Mouse (Mus musculus): Measurements from ENCODE around the gene Sec63.

DNA sequence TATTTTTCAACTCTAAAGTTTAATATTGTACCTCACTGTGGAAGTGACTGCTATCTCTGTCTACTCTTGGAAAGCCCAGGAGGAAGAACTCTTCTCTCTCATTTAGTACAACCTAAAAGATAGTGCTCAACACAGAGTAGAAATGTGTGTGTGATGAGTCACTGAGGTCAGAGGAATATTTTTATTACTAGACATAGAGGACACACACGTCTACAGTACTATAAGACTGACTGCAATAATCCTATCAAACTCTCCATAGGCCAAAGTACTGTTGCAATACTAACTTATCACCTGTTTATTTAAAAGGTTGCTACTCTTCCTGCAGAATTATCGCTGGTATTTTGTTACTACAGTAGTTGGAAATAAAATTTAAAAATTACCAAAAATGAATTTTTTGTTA is 68.7 kb downstream of the Sec63 start:
- TF ChIP-seq CTCF (IDR thresholded peaks at IDR 0.05) (no peak), POLR2A (IDR thresholded peaks at IDR 0.05; ENCODE audit: insufficient read depth, low read depth, low read length) (no peak), EP300 (IDR thresholded peaks at IDR 0.05; ENCODE audit: insufficient read depth, low read depth, low read length) (no peak)
